Mouse (Mus musculus): ENCODE data around the gene Hist1h4b.

The Hist1h4b gene

DNA sequence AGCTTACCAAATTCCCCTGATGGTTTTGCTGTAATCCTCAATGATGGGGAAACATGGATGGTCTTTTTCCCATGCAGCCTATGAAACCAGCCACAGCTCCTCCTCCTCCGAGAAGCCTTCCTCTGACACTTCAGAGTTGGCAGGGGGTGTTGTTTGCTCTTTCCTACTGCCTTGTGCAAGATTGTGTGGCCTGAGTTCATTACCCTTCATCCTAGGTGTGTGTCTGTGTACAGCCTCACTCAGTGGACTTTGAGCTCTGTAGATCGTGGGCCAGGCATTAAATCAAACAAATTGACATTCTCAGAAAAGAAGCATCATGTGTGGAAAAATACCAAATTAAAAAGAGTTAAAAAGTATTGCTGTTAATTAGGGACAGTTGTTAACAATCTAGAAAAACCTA is 47.7 kb downstream of the Hist1h4b start:
- no peak for DNase-seq (ENCODE audit: low spot score)

DNA sequence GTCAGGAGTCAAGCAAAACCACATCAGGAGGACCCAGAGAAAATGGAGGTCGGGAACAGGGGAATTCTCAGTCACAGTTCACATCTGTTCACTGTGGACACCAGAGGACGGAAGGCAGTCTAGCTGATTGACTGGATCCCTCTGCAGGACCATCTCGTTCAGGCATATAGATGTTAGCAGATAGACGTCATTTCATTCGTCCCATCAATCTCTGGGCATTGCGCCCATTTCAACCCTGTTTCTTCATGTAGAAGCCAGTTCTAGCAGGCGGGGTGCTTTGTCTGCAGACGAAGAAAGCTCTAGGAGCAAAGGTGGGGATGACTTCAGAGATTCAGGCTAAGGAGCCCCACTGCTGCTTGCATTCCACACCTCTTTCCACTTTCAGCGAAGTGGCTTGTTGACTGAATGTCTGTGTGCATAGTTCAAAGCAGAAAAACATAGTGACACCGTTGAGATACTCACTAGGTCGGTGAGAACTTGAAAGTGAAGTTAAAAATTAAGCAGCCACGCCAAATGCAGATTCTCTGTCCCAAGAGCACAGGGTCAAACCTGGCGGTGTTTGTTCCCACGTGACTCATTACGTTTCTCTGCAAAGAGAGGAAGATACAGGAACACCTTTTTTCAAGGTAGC is 49.7 kb downstream of the Hist1h4b start, which contains the start of gene Slc17a2:
Gene Slc17a2, plus strand, starts transcription at position 572 of the 631 bp plus-strand sequence.
- DNase-seq (ENCODE audit: low spot score), result no peak

All from urinary bladder, postnatal 10 days (tissue).